Mouse (Mus musculus) skeletal muscle tissue, adult 2 months (tissue): ENCODE data around the gene Cops4.

Source experiments
- DNase-seq: peaks from one replicate; pipeline ENCODE4 v3.0.0-alpha.2; 2012; ENCODE audit warnings: low read depth, low spot score

Cops4 gene

DNA sequence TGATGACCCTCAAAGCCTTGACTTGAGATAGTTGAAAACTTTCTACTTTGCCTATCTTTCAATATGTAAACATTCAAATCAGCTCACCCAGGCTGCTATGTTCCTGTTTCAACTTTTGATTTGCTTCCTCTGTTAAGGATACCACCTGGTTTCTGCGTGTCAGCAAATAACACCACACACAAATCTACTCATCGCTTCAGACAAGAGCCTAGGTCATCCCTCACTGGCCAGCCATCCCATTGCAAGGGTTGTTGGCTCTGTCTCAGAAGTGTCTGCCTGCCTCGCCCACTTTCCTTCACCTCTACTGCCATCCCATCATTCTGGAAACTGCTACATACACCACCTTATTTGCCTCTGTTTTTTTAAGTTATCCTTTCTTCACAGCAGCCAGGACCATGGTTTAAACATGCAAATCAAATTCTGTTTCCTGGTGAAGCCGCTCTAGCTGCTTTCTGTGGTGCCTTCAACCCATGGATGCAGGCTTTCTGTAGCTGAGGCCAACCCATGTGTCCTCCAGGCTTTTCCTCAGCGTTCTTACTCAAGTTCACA, 60.8 kb downstream of the Cops4 start:
- DNase-seq, result no peak

DNA sequence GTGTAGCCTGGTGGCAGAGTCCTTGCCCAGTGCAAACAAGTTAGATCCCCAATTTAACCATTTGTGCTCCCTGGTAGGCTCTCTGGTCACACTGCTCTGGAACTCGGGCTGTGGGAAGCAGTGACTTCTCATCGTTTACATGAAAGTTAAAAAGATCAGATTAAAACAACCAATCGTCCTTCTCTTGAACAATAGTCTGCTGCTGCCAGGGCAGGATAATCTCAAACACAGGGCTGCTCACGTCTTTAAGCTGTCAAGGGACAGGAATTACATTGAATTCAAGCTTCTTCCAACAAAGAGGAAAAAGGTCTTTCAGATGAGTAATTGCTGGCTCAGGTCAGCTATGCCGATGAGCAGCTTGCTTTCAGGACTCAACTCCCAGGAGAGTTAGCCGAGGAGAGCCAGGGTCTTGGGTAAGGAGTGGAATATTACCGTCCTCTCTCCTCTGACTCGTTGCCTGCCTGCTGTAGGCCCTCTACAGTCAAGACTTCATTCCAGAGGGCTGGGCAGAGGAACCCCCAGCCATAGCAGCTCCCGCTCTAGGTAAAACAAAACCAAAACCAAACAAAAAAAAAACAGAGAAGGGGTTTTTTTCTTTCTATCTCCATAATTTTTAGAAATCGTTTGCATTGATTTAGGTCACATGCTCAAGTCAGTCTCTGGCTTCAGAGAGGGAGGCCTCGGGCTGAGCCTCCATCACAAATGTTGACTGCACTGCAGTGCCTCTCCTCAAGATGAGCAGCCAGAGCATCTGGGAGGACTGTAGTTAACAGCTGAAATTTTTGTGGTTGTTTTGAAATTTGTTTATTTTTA, 63.7 kb downstream of the Cops4 start:
- peak; percentile 73 for DNase-seq

DNA sequence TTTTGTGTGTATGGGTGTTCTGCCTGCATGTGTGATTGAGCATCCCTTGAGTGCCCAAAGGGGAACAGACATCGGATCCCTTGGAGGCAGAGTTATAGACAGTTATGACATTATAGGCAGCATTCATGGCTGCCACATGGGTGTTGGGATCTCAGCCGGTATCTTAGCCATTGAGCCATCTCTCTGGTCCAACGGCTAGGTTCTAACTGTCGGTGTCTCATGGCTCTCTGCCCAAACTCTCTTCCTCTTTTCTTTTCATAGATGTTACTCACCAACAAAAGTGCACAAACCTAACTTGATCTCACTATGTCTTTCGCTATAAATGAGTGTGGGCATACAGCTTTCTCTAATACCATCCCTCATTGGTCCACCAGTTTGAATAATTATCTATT, 64.3 kb downstream of the Cops4 start:
- no peak for DNase-seq

DNA sequence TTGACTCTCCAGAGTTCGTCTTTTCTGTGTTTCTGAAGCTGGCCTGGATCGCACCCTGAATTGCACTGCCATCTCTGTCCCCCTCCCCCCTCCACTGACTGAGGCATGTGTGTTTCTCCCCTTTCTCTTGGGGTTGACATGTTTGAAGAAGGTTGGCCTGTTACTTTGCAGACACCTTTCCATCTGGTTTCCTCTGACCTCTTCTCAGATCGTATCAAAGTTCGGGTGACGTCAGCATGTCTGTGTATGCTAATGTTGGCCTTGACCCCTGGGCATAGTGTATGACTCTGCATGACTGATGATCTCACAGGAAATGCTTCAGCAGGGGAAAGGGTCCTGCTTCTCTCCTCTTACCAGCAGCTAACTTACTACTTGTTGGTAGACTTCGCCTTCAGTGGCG, 65.0 kb downstream of the Cops4 start:
- no peak for DNase-seq

DNA sequence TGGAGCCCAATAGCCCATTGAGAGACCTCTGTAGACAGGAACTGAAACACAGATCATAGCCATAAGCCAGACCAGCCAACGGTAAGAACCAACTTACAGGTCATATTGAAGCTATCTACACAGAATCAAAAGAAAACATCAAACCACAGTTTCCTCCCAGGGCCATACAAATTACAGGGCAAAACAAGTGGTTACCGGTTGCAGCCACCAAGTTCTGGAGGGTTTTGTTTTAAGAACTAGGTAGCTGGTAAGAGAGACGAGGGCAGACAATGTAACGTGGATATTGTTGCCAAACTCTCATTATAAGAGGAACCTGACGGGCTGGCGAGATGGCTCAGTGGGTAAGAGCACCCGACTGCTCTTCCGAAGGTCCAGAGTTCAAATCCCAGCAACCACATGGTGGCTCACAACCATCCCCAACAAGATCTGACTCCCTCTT, 67.1 kb downstream of the Cops4 start:
- DNase-seq, result peak; percentile 34

- no peak for DNase-seq
Measured at GRCm38 (mm10) chr5:100585657-100586056, 67.5 kb downstream of the Cops4 start.

DNA sequence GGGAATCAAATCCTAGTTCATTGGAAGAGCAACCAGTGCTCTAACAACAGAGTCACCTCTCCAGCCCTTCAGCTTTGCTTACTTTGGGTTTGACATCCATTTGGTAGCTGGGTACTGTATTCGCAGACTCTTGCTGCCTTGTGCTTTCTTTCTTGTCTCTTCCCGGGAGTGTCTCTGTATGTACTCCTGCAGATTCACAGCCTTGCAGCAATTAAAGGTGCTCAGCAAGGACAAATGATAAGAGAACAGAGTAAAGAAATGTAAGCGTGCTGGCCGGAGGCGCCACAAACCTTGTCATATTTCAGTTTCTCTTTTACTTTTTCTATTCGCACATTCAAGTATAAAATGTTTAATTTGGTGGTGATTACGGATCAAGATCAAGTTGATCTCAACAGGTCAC, 69.0 kb downstream of the Cops4 start:
- no peak for DNase-seq

- DNase-seq, result peak; percentile 60
Measured at GRCm38 (mm10) chr5:100587626-100588025, 69.5 kb downstream of the Cops4 start.

DNA sequence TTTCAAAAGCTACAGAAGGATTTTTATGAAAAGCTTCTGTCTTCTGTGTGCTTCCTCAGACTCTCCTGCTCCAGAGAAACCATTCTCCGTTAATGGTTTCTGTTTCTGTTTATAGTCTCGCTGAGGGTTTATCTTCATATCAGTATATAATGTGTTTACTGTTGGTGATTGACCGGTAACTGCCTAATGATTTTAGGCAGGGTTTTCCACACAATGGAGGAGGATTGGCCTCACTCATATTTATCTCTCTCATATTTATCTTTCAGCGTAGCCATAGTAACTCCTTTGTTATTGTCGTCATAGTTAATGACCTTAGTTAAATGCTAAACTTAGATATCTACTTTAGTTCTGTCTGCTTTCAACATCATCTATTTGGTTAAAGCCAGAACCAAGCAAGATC, 72.4 kb downstream of the Cops4 start:
- DNase-seq, result no peak

GRCm38 (mm10) chr5:100594803-100595467, 76.8 kb downstream of the Cops4 start:
- no peak for DNase-seq

DNA sequence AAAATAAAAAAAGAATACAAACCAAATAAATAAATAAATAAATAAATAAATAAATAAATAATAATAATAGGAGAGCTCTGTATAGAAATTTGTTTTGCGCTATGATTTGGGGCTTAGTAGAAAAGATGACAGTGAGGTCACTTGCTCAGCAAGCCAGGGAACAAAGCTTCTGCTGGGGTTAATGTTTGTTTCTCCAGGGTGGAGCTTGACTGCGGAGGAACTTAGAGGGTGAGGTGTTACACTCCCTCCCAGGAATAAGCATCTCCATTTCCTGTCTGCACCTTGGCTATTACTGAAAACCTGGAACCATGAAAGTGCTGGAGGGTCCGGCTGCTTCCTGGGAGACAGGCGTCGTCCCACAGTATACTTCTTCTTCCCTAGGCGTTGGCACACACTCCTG, 77.9 kb downstream of the Cops4 start:
- DNase-seq, result no peak
